Mouse (Mus musculus): Measurements from ENCODE around the gene Spata7.

Gene Spata7

DNA sequence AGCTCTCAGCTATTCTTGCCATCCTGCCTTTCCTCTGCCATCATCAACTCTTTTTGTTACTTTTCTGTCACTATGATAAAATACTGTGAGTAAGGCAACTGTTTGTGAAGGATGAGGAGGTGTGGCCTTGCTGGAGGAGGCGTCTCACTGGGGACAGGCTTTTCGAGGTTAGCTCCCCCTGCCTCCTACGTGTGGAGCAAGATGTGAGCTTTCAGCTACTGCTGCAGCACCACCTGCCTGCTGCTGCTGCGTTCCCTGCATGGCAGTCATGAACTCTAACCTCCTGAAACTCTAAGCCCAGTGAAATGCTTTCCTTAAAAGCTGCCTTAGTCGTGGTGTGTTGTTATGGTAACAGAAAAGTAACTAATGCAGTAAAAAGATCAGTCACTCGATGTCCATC, 45.9 kb downstream of the Spata7 start:
- DNase-seq (ENCODE audit: extremely low spot score): no peak

DNA sequence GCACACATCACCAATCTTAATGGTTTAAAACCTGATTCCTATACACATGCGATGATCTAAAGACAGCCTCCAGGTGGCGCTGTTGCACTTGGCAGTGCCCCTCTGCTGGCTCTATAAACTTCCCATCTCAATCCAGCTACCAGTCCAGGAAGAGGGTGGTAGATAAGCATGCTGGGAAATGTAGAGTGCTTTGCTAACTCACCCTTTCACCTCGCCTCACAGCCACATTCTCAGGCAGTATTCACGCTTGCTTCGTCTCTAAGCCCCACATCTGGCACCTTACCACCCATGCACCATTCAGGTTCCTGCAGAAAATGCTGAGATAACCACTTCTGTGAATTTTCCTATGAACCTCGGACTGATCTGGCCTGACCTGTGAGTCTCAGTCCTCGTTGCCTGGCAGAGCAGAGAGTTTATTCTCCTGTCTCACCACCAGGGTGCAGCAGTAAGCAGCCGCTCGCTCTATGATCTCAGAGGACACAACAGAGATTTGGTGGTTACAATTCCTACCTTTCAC, 46.7 kb downstream of the Spata7 start:
- peak; percentile 85 for DNase-seq (ENCODE audit: extremely low spot score)

DNA sequence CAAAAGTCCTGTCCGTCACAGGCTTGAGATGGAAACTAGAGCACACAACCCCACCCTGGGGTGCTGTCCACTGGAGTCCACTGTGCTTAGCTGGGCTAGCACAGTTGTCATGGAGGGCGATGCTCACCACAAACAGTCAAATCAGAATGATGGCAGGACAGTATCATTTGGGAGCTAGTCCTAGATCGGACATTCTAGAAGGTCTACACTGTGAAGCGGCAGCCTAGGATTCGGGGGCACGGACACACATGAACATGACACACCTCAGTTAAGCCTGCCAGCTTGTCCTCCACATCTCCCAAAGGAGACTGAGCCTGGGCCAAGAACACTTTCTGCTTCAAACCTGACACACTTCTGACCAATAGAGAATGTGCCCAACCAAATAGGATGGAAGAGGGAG, 48.9 kb downstream of the Spata7 start:
- no peak for DNase-seq (ENCODE audit: extremely low spot score)

DNA sequence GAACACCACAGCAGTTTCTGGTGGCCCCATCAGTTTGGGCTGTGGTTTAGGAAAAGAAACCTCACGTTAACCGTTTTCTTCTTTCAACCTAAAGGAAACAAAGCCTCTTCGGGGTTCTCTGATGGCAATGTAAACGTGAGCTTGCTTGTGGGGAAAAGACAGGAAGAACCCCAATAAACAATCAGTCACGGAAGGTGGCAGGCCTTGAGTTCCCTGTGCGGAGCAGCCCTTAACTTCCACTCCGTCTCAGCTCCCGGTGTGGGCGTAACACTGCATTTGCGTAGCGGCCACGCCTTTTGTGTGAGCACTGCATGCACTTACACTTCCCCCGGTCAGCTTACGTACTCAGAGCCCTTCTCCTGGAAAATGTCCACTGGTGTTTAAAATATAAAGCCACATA, 49.4 kb downstream of the Spata7 start:
- DNase-seq (ENCODE audit: extremely low spot score): no peak

DNA sequence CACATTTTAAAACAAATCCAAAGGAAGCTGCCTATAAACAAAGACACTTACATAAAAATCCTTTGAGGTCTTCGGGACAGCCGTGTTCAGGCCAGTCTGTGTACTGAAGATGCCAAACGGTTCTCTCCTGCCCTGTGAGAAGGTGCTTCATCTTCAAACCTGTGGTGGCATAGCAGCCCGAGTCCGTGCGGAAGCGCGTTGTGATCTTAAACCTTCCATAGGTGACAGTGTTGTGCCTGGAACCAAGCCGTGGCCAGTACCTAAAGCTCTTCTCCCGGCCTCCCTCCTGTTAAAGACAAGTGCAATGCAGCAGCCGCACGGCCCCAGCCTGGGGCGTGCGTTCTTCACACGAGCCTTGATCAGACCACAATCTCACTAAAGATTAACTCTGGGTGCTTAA, 51.9 kb downstream of the Spata7 start:
- no peak for DNase-seq (ENCODE audit: extremely low spot score)

DNA sequence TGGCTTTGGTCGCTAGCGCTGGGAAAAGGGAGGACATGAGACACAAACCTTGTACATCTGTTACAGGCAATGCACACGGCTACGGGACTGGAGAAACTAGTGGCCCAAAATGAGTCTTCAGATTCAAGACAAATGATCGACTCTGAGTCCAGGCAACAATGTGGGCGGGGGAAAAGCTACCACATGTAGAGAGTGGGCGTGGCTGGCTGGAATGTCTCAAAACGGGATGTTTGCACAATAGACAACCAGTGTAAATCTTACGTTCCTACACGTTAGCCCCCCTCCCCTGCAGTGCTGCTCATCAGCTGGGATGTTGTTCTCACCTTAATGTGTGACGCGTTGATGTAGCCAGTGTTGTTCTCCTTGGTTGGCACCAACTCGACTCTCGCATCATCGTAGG, 54.2 kb downstream of the Spata7 start:
- DNase-seq (ENCODE audit: extremely low spot score): no peak

DNA sequence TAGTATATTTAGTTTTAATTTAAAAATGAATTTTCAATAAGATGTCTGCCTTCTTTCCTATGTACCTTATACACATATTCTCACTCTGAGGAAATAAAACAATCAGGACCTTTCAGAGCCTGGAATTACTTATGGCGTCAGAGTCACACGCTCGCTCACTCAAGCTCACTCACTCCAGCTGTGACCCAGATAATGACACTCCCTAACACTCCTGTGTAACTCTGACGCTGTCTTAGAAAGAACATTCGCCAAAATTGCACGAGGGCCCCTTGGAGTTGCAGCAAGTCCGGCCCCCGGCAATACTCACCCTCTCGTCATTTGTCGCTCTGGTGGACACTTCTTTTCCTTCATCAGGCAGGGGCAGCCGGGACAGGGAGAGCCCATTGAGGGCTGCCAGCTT, 55.2 kb downstream of the Spata7 start:
- DNase-seq (ENCODE audit: extremely low spot score): no peak

DNA sequence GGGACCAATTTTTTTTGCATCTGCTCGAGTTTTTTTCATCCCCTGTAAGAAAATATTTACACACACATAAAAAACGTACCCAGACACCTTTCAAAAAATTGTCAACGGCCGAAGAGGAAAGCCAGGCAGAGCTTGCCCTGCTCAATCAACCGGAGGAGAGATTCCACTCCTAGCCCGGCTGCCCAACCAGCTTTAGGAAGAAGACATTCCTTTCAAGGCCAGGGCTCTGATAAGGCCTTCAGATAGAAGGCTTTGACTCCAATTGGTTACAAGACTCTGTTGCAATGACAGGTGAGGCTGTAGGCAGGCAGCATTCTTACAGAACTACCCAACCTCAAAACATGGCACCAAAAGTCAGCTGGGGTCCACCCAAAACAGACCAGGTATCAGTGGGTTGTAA, 55.6 kb downstream of the Spata7 start:
- no peak for DNase-seq (ENCODE audit: extremely low spot score)

DNA sequence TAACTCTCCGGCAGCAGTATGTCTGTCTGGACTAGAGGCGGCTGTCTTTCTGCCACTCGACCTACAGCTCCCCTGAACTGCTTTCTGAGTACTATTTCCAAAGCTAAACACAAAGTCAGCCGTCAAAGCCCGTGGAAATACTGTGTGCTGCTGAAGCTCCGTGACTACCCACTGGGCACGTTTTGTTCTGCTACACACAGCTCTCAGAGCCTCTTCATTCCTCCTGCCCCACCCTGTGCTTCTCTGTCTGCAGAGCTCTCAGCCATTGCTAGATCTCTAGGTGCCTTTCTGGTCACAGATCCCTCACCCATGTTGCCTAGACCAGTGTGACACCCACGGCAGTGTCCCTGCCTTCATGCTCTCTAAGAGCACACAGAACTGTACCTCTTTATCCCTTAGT, 62.3 kb downstream of the Spata7 start:
- no peak for DNase-seq (ENCODE audit: extremely low spot score)

DNA sequence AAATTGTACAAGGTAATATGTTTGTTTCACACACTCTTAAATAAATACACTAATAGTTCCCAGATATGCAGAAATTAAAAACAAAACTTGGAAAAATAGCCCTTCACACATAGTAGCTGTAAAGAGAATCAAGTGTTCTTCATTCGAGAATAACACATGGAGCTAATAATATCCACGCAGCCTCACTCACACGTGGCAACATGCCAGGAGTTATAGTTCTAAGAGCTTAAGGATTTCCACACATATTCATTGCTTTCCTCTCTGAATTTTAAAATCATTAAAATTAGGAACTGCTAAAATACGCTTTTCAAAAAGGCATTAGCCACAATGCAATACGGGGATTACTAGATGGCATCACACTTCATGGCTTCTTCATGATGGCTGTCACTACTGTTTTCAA, 69.2 kb downstream of the Spata7 start:
- no peak for DNase-seq (ENCODE audit: extremely low spot score)

DNA sequence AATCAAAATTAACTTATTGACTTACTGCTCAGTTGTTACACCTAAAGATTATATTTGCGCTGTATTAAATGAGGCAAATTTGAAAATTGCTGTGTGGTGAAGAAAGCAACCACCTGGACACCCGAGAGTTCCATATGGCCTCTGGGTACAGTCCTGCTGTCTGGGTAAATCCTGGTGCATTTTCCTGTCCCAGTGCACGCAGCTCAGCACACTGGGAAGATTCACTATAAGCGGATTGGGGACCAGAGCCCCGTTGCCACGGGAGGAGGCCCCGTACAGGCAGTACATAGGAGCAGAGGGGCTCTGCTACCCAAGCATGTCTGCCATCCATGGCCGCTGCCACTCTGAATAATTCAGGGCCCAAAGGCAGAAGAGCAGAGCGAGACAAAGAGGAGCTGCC, 73.6 kb downstream of the Spata7 start:
- no peak for DNase-seq (ENCODE audit: extremely low spot score)

DNA sequence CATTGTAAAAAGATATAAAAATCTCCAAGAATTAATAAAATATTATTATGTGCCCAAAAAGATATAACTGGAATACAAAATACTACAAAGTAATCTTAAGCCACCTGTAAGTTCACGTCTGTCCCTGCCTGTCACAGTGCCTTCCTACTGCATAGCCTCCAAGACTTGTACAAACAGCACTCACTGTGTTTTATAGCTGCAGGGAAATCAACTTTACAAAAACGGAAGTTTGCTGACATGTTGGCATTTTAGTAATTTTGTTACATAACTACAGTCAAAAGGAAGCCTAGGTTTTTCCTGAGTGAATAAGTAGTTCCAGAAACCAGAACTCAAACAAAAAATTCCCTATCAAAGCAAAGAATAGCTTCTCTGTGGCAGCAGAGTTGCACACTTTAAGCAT, 75.6 kb downstream of the Spata7 start:
- no peak for DNase-seq (ENCODE audit: extremely low spot score)

DNA sequence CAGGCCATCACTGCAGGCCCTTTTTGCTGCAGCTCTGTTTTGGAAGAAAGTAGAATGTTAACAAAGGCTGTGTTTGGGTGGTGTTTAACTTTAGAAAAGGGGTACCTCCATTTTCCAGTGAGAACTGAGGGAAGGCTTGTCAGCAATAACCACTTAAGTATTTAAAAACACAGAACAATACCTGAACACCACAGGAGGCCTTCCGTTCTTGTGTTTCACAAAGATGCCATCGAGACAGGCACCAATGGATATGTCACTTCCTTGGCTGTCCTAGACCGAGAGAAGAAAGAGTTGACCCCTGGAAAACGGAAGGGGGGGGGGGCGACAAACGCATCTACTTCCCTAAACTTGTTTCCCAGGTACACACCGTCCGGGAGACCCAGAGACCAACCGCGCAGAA, 76.0 kb downstream of the Spata7 start:
- DNase-seq (ENCODE audit: extremely low spot score): no peak

DNA sequence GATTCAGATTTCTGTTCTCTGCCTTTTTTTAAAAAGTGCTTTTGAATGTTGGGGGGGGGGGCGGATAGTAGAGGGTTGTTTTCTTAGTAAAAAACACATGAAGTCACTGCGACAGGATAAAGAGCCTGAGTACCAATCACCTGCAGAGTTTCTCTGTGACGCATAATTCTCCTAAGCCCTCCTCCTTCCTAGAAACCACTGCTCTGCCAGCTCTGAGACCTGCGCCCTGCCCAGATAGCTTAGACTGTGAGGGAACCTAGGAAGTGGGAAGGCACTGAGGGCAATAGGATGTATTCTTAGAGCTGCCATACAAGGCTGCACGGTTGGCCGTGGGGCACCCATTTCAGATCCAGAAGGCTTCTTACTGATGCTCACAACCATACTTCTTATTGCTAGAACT, 84.9 kb downstream of the Spata7 start:
- no peak for DNase-seq (ENCODE audit: extremely low spot score)

DNA sequence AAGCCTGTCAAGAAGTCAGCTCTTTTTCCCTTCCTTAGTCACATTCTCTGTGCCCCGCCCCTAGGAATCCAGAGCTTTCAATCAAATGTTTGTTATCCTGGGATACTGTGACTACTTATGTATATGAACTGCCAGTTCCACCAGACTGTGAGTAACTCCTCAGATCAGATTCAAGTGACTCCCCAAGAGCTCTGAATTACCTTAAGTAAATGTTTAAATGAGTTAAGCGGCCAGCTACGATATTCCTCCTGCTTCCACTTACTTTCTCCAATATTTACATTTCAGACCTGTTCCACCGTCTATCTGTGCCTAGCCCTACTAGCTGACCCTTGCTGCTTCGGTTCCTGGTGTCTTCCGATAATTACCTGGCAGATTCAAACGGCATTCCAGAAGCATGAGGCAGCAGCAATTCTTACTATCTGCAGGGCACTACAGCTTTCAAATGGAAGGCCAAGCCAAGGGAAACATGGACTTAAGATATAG, 85.7 kb downstream of the Spata7 start:
- peak; percentile 14 for DNase-seq (ENCODE audit: extremely low spot score)

DNA sequence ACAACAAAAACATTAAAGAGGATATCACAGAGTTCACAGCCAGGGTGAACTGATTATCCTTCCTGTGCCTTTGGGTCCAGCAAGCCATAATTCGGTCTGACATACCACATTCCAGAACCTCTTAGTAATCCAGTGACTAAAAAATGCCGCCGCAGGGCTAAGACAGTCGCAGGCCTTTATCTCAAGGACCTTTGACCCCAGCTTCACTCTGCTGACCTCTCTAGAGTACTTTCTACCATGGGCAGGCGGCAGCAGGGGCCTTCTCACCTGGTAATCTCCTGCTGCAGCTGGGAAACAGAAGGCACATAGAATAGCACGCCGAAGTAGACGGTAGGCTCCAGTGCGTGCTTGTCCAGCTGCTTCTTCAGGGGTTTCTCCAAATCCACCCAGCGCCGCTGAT, 86.8 kb downstream of the Spata7 start:
- DNase-seq (ENCODE audit: extremely low spot score): peak; percentile 68

DNA sequence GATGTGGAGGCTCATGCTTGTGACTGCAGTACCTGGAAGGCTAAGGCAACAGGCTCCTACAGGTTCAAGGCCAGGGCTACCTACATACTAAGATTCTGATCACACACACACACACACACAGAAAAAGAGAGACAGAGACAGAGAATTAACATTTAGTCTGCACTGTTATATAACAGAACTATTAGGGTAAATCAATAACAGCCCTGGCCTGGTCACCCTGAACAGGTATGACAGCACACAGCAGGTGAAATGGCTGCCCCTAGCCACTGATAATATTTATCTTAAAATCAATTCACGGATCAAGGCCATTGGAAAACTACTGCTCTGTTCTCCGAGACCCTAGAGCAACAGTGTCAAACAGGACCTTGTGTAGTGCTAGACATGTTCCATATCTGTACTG, 88.2 kb downstream of the Spata7 start:
- no peak for DNase-seq (ENCODE audit: extremely low spot score)
